Mouse (Mus musculus) mature B cell (primary cell): ENCODE measurements around the gene Krt42.
"Not testable (repeated sequence)": the region's sequence is repeated elsewhere in the genome, so short reads cannot be mapped to it uniquely, and the experiment has no call there.

Experiments
- in situ Hi-C: fragments of 300-500 bp; cut with MboI; formaldehyde crosslinking; loops from 2 replicates; pipeline ENCODE4 v1.14.3; 2019

Krt42 gene

GRCm38 (mm10) chr11:100281596-100282544 is 12.2 kb upstream of the Krt42 start:
- in situ Hi-C loops, result loop anchor here (25.0 kb wide), 1 partner anchor 895 kb away; the partner anchor contains the start of gene Krt10

DNA sequence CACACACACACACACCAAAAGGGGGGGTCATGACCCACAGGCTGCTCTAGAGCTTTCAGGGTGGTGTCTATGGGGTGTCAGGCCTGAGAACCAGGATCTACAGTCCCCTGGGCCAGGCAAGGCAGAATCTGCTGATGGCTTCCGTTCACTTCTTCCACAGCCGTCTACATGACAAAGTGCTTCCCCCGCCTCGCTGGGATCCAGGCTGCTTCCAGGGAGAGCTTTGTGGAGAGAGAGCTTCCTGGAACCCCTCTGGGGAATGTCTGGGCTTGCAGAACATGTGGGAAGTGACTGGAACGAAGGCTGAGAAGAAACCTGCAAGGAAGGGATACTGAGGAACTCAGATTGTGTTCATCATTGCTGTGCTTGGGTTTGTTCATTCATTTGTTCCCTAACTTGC is 9.1 kb upstream of the Krt42 start:
- in situ Hi-C loops, result loop anchor here (25.0 kb wide), 1 partner anchor 891 kb away; the partner anchor contains the start of gene Krt10

- in situ Hi-C loops, result loop anchor here (25.0 kb wide), 1 partner anchor 891 kb away; the partner anchor contains the start of gene Krt10
Observed at GRCm38 (mm10) chr11:100277726-100278480, 8.2 kb upstream of the Krt42 start.

GRCm38 (mm10) chr11:100275466-100275865 is 5.8 kb upstream of the Krt42 start:
- in situ Hi-C loops, result loop anchor here (25.0 kb wide), 1 partner anchor 888 kb away; the partner anchor contains the start of gene Krt10

DNA sequence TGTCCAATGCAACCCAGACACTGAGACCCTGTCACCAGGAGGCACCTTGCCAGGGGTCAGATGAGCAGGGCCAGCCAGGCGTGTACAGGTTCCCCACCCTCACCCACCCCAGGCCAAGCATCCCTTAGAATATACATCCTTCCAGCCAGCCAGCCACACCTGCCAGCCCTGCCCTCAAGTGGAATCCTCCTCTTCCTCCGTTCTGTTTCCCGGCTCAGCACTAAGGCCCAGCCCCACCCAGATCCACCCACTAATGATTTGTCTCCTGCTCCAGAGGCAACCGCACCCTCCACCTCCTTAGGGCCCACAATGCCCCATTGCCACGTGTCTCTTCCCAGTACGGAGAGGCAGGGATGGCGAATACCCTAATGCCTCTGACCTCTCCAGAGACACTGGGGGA is 5.0 kb upstream of the Krt42 start:
- in situ Hi-C loops, result loop anchor here (25.0 kb wide), 1 partner anchor 887 kb away; the partner anchor contains the start of gene Krt10

GRCm38 (mm10) chr11:100271878-100272277 is 2.2 kb upstream of the Krt42 start:
- in situ Hi-C loops, result no loop called here

DNA sequence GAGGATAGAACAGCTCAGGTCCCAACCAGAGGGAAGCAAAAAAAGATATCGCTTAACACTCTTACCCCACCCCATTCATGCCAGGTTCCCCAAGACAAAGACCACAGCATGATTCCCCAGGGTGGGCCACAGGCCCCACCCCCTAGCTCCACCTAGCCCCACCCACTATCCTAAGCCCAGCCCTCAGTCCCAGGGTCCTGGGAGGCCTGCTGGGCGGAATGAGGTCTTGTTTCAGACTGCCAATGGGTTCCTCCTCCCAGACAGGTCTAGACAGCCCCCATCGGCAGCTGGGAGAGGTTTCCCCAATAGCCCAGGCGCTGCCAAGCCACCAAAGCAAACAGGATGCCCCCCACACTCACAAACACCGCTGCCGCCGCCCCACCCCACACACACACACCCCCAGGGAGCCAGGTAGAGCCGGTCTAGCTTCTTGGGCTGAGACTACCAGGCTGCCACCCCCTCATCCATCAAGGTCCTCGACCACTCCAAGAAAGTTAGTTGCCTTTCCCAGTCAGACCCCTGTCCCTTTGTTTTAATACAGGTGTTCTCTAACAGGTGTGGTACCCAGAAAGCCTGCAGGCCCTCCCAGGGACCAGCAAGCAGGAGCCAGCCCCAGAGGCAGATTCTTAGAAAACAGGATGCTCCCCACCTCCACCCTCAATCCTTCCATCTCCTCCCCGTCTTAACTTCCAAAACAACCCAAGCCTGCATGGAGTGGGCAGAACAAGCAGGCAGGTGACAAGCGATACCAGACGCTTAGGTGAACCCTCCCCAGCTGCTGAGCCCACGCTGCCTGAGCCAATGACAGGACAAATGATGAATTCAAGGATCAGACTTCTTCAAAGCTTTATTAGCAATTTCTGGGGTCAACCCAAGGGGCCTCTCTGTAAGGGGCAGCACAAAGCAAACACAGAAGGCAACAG is 7.4 kb downstream of the Krt42 start:
- in situ Hi-C loops, result no loop called here

- in situ Hi-C loops, result no loop called here
Observed at GRCm38 (mm10) chr11:100261235-100261605, 8.5 kb downstream of the Krt42 start.

DNA sequence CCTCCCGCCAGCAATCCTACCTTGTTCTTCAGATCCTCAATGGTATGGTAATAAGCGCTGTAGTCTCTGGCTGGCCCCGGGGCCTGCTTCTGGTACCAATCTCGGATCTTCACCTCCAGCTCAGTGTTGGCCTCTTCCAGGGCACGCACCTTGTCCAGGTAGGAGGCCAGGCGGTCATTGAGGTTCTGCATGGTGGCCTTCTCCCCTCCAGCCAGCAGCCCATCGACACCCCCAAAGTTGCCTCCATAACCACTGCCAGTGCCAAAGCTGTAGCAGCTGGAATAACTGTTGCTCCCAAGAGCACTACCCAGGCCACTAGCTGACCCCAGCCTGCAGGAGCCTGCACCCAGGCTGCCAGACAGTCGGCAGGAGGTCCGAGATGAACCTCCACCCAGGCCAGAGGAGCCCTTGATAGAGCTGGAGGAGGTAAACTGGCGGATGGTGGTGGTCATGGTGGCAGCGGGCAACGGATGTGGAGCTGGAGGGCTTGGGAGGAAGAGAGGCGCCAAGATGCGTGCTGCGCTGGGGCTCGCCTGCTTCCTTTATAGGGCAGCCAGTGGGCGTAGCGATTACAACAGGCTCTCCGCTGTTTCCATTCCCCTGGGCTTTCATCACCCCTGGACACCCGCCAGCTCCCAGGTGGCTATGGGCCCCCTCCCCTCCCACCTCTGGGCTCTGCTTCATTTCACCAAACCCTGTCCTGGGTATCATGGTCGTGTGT is 9.0 kb downstream of the Krt42 start, which contains the start of gene Krt17:
Gene Krt17 (minus strand): TSS at position 516 of the 721 bp plus-strand sequence.
- in situ Hi-C loops, result no loop called here

- in situ Hi-C loops, result no loop called here
Observed at GRCm38 (mm10) chr11:100259079-100259478, 10.6 kb downstream of the Krt42 start.

DNA sequence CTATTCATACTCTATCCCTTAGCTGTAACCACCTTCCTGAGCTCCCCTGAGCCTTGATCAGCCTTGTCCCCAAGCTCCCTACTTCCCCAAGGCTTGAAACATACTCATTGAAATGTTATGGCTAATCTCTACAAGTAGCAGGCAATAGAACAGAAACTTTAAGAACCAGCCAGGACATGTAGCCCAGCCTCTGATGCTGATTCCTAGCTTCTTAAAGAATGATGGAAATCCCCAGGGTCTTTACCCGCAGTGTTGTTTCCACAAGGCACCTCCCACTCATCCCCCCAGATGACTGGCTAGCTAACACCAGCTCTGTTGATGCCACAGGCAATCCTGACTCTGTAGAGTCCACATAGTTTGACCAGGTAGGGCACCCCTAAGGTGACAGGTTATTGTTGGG is 11.7 kb downstream of the Krt42 start:
- in situ Hi-C loops, result no loop called here

DNA sequence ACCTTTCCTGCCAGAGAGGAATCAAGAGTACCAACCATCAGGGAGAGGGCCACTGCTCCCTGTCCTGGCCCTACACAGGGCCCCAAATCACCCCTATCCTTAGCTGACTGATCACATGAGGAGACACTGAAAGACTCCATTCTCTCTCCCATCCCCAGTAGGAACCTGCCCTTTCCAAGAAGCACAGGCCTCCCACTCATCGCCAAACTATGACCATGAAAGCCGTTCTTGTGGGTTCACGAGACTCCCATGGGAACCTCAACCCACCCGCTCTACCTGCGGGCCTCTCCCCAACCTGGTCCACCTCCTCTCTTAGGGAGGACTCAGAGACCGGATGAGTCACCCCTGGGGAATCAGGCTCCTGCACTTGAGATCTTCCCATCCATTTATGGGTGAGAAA is 14.2 kb downstream of the Krt42 start:
- in situ Hi-C loops, result no loop called here

DNA sequence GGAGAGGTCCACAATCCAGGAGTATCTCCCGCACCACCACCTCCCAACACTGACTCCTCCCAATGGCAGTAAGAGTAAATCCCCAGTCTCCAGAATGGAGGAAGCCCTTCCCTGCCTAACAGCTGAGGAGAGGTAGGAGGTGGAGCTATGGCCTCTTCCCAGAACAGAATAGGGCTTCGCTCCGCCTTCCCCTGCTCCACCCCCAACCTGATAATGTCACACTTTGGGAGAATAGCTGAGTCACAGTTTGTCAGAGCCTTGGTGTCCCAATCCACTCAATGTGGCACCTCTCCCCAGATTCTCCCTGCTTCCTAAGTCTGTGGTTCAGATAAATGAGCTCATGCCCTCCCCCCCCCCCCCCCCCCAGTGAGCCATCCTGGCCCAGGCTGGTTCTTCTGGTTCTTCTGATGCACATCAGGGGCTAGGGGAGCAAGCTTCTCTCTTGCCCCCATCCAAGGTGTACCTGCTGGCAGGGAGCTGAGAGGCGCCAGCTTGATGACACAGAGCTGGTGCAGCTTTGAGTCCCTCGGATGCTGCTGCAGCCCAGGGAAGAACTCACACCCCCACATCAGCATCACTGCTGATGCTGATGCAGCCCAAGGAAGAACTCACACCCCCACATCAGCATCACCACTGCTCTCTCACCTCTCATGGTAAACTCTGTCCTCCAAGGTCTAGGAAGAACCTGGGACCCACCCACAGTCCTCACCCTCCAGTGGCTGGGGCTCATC is 15.1 kb downstream of the Krt42 start:
- in situ Hi-C loops, result no loop called here

GRCm38 (mm10) chr11:100248852-100249465 is 20.7 kb downstream of the Krt42 start, which contains the start of gene Krt16:
Gene Krt16, minus strand, starts transcription at chr11:100248902.
- in situ Hi-C loops, result no loop called here

- in situ Hi-C loops, result not testable (repeated sequence)
Observed at GRCm38 (mm10) chr11:100246471-100246870, 23.2 kb downstream of the Krt42 start.

DNA sequence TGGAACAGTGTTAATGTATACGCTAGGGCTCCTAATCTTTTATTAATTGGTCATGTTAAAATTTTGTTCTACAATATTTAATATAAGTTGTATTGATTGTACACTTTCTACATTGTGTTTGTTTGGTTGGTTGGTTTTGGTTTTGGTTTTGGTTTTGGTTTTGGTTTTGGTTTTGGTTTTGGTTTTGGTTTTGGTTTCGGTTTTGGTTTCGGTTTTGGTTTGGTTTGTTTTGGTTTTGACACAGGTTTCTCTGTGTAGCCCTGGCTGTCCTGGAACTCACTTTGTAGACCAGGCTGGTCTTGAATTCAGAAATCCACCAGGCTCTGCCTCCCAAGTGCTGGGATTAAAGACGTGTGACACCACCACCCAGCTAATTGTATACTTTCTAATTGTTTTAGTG is 29.4 kb downstream of the Krt42 start:
- in situ Hi-C loops, result not testable (repeated sequence)

DNA sequence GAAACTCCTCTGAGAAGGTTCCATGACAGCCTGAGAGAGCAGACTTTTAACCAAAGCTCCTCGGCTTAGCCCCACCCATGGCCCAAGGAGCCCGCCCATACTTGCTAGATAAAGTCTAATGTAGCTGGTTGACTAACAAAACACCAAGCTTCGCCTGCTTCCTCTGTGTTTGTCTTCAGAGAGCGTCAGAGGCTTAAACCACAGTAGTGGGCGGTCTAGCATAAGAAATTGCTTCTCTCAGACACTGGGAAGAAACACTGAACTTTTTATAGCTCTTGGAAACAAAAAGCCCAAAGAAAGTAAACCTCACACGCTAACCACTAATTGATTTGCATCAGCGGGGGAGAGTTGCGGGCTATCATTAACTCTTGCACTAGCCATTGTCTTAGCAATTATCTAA is 47.9 kb downstream of the Krt42 start:
- in situ Hi-C loops, result no loop called here

- in situ Hi-C loops, result no loop called here
Observed at GRCm38 (mm10) chr11:100219304-100219703, 50.4 kb downstream of the Krt42 start.
